Mouse (Mus musculus) CH12.LX (cell line): ENCODE measurements around the gene Prrg2. TPM values are rescaled to one million over a fixed set of nuclear protein-coding genes. Genes with fewer than 3 reads are reported as not detected.

ENCODE experiments used
- DNase-seq: peaks from one replicate; pipeline ENCODE4 v3.0.0-alpha.2; 2013; ENCODE audit errors: extremely low read depth
- H3K27ac ChIP-seq: 2 replicates; pipeline ENCODE4 v1.5.1; 2012; ENCODE audit warnings: low read depth, mild to moderate bottlenecking, control low read depth, moderate library complexity; ENCODE audit not compliant: insufficient read depth
- H3K27me3 ChIP-seq: replicated peaks from 2 replicates; pipeline ENCODE3; 2012; ENCODE audit warnings: inconsistent platforms
- H3K36me3 ChIP-seq, 2 experiments: replicated peaks in 1 of 2; 2 replicates each; pipeline versions ENCODE3 to v1.6.1; 2012; ENCODE audit warnings: inconsistent platforms in 1 of 2, low read length in 1 of 2, mild to moderate bottlenecking in 1 of 2, mixed read lengths in 1 of 2, moderate library complexity in 1 of 2; ENCODE audit not compliant: control insufficient read depth in 1 of 2, insufficient read depth in 1 of 2
- H3K4me1 ChIP-seq, 2 experiments: 2 replicates each; pipeline ENCODE4 v1.6.1; 2012; ENCODE audit warnings: inconsistent platforms in 1 of 2, moderate library complexity in 1 of 2; ENCODE audit not compliant: insufficient read depth in 2 of 2, control insufficient read depth in 1 of 2
- H3K4me2 ChIP-seq: 2 replicates; pipeline ENCODE4 v1.6.1; 2012; ENCODE audit warnings: low read depth, mild to moderate bottlenecking, control low read depth; ENCODE audit not compliant: poor library complexity, insufficient read depth, severe bottlenecking
- H3K4me3 ChIP-seq, 3 experiments: fragments of 150-350 bp in 1 of 3; sonication (generic) in 1 of 3; replicated peaks in 1 of 3; 2 replicates each; pipeline versions ENCODE3 to v1.5.1; 2011 to 2012; ENCODE audit warnings: low read depth in 2 of 3, low read length in 2 of 3, mild to moderate bottlenecking in 2 of 3, moderate library complexity in 2 of 3, control low read depth in 1 of 3, improper control_type of control experiment in 1 of 3, inconsistent platforms in 1 of 3, mixed read lengths in 1 of 3; ENCODE audit not compliant: poor library complexity in 1 of 3
- H3K79me2 ChIP-seq: replicated peaks from 2 replicates; pipeline ENCODE4 v1.6.1; 2012; ENCODE audit warnings: mild to moderate bottlenecking, moderate library complexity; ENCODE audit not compliant: control insufficient read depth, poor library complexity, insufficient read depth, severe bottlenecking; ENCODE audit errors: extremely low read depth
- H3K9ac ChIP-seq: 2 replicates; pipeline ENCODE4 v1.6.1; 2012; ENCODE audit warnings: low read depth, mild to moderate bottlenecking, control low read depth, moderate library complexity; ENCODE audit not compliant: insufficient read depth
- H3K9me3 ChIP-seq: replicated peaks from 2 replicates; pipeline ENCODE3; 2012; ENCODE audit warnings: low read length, inconsistent platforms, mixed read lengths
- CHD1 ChIP-seq: IDR thresholded peaks from 2 replicates; pipeline ENCODE4 v1.6.1; 2012; ENCODE audit warnings: low read depth, low read length, improper control_type of control experiment, inconsistent platforms
- CTCF ChIP-seq, 2 experiments: IDR thresholded peaks in 1 of 2; conservative IDR thresholded peaks in 1 of 2; 2 replicates each; pipeline ENCODE4 v1.5.1; 2011 to 2012; ENCODE audit warnings: low read depth in 2 of 2, low read length in 2 of 2, improper control_type of control experiment in 1 of 2, inconsistent platforms in 1 of 2, mild to moderate bottlenecking in 1 of 2, moderate library complexity in 1 of 2
- E2F4 ChIP-seq: IDR thresholded peaks from 2 replicates; pipeline ENCODE4 v1.6.1; 2011; ENCODE audit warnings: low read depth, low read length, improper control_type of control experiment; ENCODE audit not compliant: insufficient replicate concordance
- ELF1 ChIP-seq: IDR thresholded peaks from 2 replicates; pipeline ENCODE4 v1.6.1; 2014; ENCODE audit warnings: low read depth, mild to moderate bottlenecking, inconsistent platforms, low read length, improper control_type of control experiment
- ETS1 ChIP-seq: conservative IDR thresholded peaks from 2 replicates; pipeline ENCODE4 v1.6.1; 2012; ENCODE audit warnings: low read depth, mild to moderate bottlenecking, inconsistent platforms, low read length, improper control_type of control experiment, moderate library complexity
- GABPA ChIP-seq: IDR thresholded peaks from 2 replicates; pipeline ENCODE4 v1.6.1; 2012; ENCODE audit warnings: low read depth, low read length, improper control_type of control experiment, inconsistent platforms; ENCODE audit not compliant: insufficient replicate concordance
- JUND ChIP-seq: conservative IDR thresholded peaks from 2 replicates; pipeline ENCODE4 v1.6.1; 2011; ENCODE audit warnings: low read depth, low read length, improper control_type of control experiment
- MAFK ChIP-seq: IDR thresholded peaks from 2 replicates; pipeline ENCODE4 v1.6.1; 2011; ENCODE audit warnings: low read length, improper control_type of control experiment; ENCODE audit not compliant: insufficient replicate concordance
- MAX ChIP-seq: IDR thresholded peaks from 2 replicates; pipeline ENCODE4 v1.6.1; 2011; ENCODE audit warnings: low read length, improper control_type of control experiment
- MYC ChIP-seq: IDR thresholded peaks from 2 replicates; pipeline ENCODE4 v1.6.1; 2011; ENCODE audit warnings: low read depth, mild to moderate bottlenecking, improper control_type of control experiment, low read length
- NELFE ChIP-seq: IDR thresholded peaks from 2 replicates; pipeline ENCODE4 v1.6.1; 2011; ENCODE audit warnings: low read depth, low read length, improper control_type of control experiment
- NRF1 ChIP-seq: IDR thresholded peaks from 2 replicates; pipeline ENCODE4 v1.6.1; 2014; ENCODE audit warnings: low read depth, mild to moderate bottlenecking, inconsistent platforms, low read length, improper control_type of control experiment, moderate library complexity
- PAX5 ChIP-seq: IDR thresholded peaks from 2 replicates; pipeline ENCODE4 v1.6.1; 2012; ENCODE audit warnings: low read length, inconsistent platforms, mixed read lengths
- POLR2A ChIP-seq: IDR thresholded peaks from 2 replicates; pipeline ENCODE4 v1.6.1; 2011; ENCODE audit warnings: low read depth, mild to moderate bottlenecking, improper control_type of control experiment, low read length
- POLR2AphosphoS2 ChIP-seq: IDR thresholded peaks from 2 replicates; pipeline ENCODE4 v1.6.1; 2011; ENCODE audit warnings: low read depth, low read length, improper control_type of control experiment
- SIN3A ChIP-seq: IDR thresholded peaks from 2 replicates; pipeline ENCODE4 v1.6.1; 2012; ENCODE audit warnings: low read length, improper control_type of control experiment, inconsistent platforms
- SMC3 ChIP-seq: IDR thresholded peaks from 2 replicates; pipeline ENCODE4 v1.6.1; 2011; ENCODE audit warnings: low read depth, low read length, improper control_type of control experiment
- TBP ChIP-seq: conservative IDR thresholded peaks from 2 replicates; pipeline ENCODE4 v1.6.1; 2011; ENCODE audit warnings: low read depth, low read length, improper control_type of control experiment
- TCF12 ChIP-seq: IDR thresholded peaks from 2 replicates; pipeline ENCODE4 v1.6.1; 2014; ENCODE audit warnings: low read depth, mild to moderate bottlenecking, inconsistent platforms, low read length, improper control_type of control experiment
- USF1 ChIP-seq: IDR thresholded peaks from 2 replicates; pipeline ENCODE4 v1.6.1; 2014; ENCODE audit warnings: low read depth, mild to moderate bottlenecking, inconsistent platforms, low read length, improper control_type of control experiment
- USF2 ChIP-seq: conservative IDR thresholded peaks from 2 replicates; pipeline ENCODE4 v1.6.1; 2011; ENCODE audit warnings: low read depth, low read length, improper control_type of control experiment
- ZC3H11A ChIP-seq: IDR thresholded peaks from 2 replicates; pipeline ENCODE4 v1.6.1; 2012; ENCODE audit warnings: low read depth, mild to moderate bottlenecking, inconsistent platforms, low read length, improper control_type of control experiment
- ZNF384 ChIP-seq: IDR thresholded peaks from 2 replicates; pipeline ENCODE4 v1.6.1; 2012; ENCODE audit warnings: low read depth, low read length, improper control_type of control experiment, inconsistent platforms
- dilution Hi-C: fragments of 300-500 bp; cut with MboI; formaldehyde crosslinking; loops from 2 replicates; pipeline ENCODE4 v1.14.3; 2020; ENCODE audit warnings: low sequenced_read_pairs; ENCODE audit not compliant: extremely low pct_unique_long_range_greater_than_20kb, extremely low pct_ligation_motif_present
- in situ Hi-C: fragments of 300-500 bp; cut with MboI; formaldehyde crosslinking; loops from 3 replicates; pipeline ENCODE4 v1.14.3; 2019; ENCODE audit warnings: low sequenced_read_pairs, low pct_ligation_motif_present, low pct_unique_long_range_greater_than_20kb, mixed read lengths
- polyA plus RNA-seq: library from polyadenylated mRNA; unstranded; fragments of >175 nt; gene quantifications from 2 replicates; pipeline ENCODE4 v1.2.1, GENCODE M21; 2012; ENCODE audit warnings: low read depth; ENCODE audit not compliant: insufficient read length
- total RNA-seq, 2 experiments: library from RNA; depleted of rRNA; stranded (reverse); fragments of 300-350 nt in 1 of 2; fragments of >200 nt in 1 of 2; gene quantifications; 2 replicates each; pipeline ENCODE4 v1.2.3; 2012 to 2014

The Prrg2 gene
- total and polyA plus RNA-seq, 3 experiments = 6.7 to 7.2 (median 7.1) TPM

DNA sequence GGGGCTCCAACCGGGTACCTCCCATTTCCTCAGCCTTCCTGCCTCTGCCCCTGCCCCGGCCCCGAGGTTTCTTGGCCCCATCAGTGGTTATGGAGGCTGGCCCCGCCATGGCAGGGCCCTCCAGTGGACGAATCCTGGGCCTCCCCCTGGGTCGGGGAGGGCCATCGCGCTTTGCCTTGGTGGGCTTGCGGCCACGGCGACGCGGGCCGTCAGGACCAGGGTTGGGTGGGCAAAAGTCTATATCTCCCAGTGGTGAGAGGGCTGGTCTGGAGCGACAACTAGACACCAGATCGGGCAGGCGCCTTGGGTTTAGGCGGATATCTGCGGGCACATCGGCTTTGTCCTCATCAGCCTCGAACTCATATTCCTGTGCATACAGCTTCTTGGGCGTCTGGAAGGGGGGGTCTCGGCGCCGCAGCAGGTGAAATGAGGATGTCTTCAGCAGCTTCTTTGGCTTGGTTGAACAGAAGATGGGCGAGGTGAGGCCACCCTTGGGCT is 15.6 kb downstream of the Prrg2 start:
- peaks cover 5% of the 10 kb centered on the region for H3K79me2 ChIP-seq
- no peaks in the 10 kb centered on the region for H3K27me3 ChIP-seq
- peaks cover 72 to 76% of the 10 kb centered on the region in 2 experiments for H3K36me3 ChIP-seq
- in situ Hi-C loops = loop anchor here (5.0 kb wide), 1 partner anchor 60 kb away; the partner anchor contains the start of gene Prmt1
- no peak for TF ChIP-seq USF2
- no peak for TF ChIP-seq MAFK
- no peak for TF ChIP-seq USF1
- no peak for TF ChIP-seq NELFE
- TF ChIP-seq, all 38 proteins: peak for 0
- no peak overlapping the region for H3K9ac ChIP-seq
- no peaks in the 10 kb centered on the region for H3K9me3 ChIP-seq
- H3K4me1 ChIP-seq = peaks cover 0 to 10% of the 10 kb centered on the region in 2 experiments; a peak in 2 of 4 replicates
- no peak overlapping the region for H3K4me3 ChIP-seq
- dilution Hi-C loops = no loop called here
- H3K4me2 ChIP-seq = no peak overlapping the region
- DNase-seq = no peak
- H3K27ac ChIP-seq = no peak overlapping the region

DNA sequence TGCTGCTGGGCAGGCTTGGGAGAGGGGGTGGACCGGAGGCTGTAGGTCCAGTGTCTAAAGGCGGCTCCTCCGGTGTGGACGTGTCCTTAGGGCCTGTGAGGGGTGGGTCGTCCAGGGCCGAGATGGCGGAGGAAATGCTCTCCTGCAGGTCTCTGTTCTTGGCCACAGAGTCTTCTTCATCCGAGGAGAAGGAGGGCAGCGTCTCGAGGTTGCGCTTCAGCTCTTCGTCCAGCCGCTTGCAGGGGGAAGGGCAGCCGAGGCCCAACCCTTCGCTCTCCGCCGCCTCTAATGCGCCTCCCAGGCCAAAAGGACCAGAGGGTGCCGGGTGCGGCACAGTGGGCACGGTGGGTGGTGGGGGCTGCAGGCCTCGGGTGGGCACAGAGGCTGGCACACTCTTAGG is 16.7 kb downstream of the Prrg2 start:
- in situ Hi-C loops = loop anchor here (5.0 kb wide), 1 partner anchor 58 kb away; the partner anchor contains the start of gene Prmt1

DNA sequence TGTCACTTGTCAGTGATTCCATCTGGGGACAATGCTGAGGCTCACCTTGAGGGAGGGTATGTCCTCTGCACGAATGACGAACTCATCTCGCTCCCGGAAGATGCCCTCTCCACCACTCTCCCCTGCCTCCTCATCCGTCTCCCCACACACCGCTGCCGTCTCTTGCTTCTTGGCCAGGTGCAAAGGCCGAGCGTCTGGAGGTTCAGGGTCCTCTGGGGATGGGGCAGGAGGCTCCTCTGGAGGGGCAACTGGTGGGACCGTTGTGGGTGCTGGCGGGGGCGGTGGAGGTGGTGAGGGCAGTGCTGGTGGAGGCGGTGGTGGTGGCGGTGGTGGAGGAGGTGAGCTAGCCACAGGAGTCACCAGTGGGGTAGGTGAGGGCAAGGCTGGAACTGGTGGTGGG is 19.2 kb downstream of the Prrg2 start:
- H3K27me3 ChIP-seq = no peaks in the 10 kb centered on the region
- in situ Hi-C loops = no loop called here
- peaks cover 2% of the 10 kb centered on the region; the same call in 1 of the 2 replicates for H3K79me2 ChIP-seq
- TF ChIP-seq CTCF (conservative IDR thresholded peaks at IDR 0.05 in 1 of 2, IDR thresholded peaks at IDR 0.05 in 1 of 2; ENCODE audit: low read depth in 2 of 2, low read length in 2 of 2) = no peak
- TF ChIP-seq ELF1 = no peak
- no peak for TF ChIP-seq POLR2A
- no peak for TF ChIP-seq NELFE
- no peak for TF ChIP-seq NRF1
- no peak for TF ChIP-seq E2F4
- TF ChIP-seq ZC3H11A = no peak
- TF ChIP-seq SMC3 = no peak
- no peak for TF ChIP-seq USF1
- no peak for TF ChIP-seq POLR2AphosphoS2
- TF ChIP-seq, all 38 proteins: peak for 0
- no peaks in the 10 kb centered on the region for H3K9me3 ChIP-seq
- no peak overlapping the region for H3K9ac ChIP-seq
- H3K4me3 ChIP-seq = no peak overlapping the region
- no peak overlapping the region for H3K27ac ChIP-seq
- H3K4me2 ChIP-seq = no peak overlapping the region
- no peak for DNase-seq
- dilution Hi-C loops = no loop called here
- H3K36me3 ChIP-seq = peaks cover 75 to 89% of the 10 kb centered on the region in 2 experiments
- H3K4me1 ChIP-seq = no peaks in the 10 kb centered on the region

More for the DNA sequence above, 16.7 kb downstream of the Prrg2 start:
- no peaks in the 10 kb centered on the region for H3K27me3 ChIP-seq
- dilution Hi-C loops = no loop called here
- H3K27ac ChIP-seq = no peak overlapping the region
- no peak overlapping the region for H3K4me3 ChIP-seq
- peaks cover 80 to 87% of the 10 kb centered on the region in 2 experiments for H3K36me3 ChIP-seq
- no peak overlapping the region for H3K4me2 ChIP-seq
- peaks cover 5% of the 10 kb centered on the region for H3K79me2 ChIP-seq
- no peak overlapping the region for H3K9ac ChIP-seq
- no peak for DNase-seq
- H3K4me1 ChIP-seq = peaks cover 0 to 7% of the 10 kb centered on the region in 2 experiments; a peak in 2 of 4 replicates
- H3K9me3 ChIP-seq = no peaks in the 10 kb centered on the region
- TF ChIP-seq JUND (no peak), ZNF384 (no peak), POLR2A (no peak), TBP (no peak), CHD1 (no peak), PAX5 (no peak), TCF12 (no peak), ETS1 (no peak), MYC (no peak), GABPA (no peak), SIN3A (no peak), USF2 (no peak), MAX (no peak), E2F4 (no peak)
